Mouse (Mus musculus) liver, embryonic 14.5 days (tissue): ENCODE results near the gene Pacsin2. TPM values are rescaled to one million over a fixed set of nuclear protein-coding genes. Genes with fewer than 3 reads are reported as not detected.

Experiments
- ATAC-seq: fragments of 200-750 bp; cut with Nextera tagmentation; 2 replicates; pipeline ENCODE4 v1.8.0; 2017; ENCODE audit warnings: moderate number of reproducible peaks, mild to moderate bottlenecking, moderate library complexity; ENCODE audit not compliant: insufficient read depth
- DNase-seq, 3 experiments: peaks; one replicate each; pipeline ENCODE4 v3.0.0-alpha.2; 2012 to 2013; ENCODE audit warnings: low read depth in 3 of 3, low spot score in 3 of 3
- H3K27ac ChIP-seq: fragments of 300-500 bp; sonication (generic); 2 replicates; pipeline ENCODE4 v1.5.1; 2014; ENCODE audit warnings: moderate library complexity, mild to moderate bottlenecking, control low read depth, inconsistent platforms
- H3K27me3 ChIP-seq: fragments of 300-500 bp; sonication (generic); 2 replicates; pipeline ENCODE4 v1.6.1; 2014; ENCODE audit warnings: mild to moderate bottlenecking, low read length, moderate library complexity; ENCODE audit not compliant: control insufficient read depth, insufficient read depth
- H3K36me3 ChIP-seq: fragments of 300-500 bp; sonication (generic); replicated peaks from 2 replicates; pipeline ENCODE4 v1.6.1; 2014; ENCODE audit warnings: low read depth; ENCODE audit not compliant: control insufficient read depth, insufficient read depth
- H3K4me1 ChIP-seq, 2 experiments: fragments of 200-500 bp in 1 of 2; fragments of 300-500 bp in 1 of 2; sonication (generic) in 1 of 2; replicated peaks; 2 replicates each; pipeline ENCODE4 v1.6.1; 2012 to 2014; ENCODE audit warnings: antibody characterized with exemption in 1 of 2, inconsistent platforms in 1 of 2, low read length in 1 of 2; ENCODE audit not compliant: control insufficient read depth in 2 of 2, insufficient read depth in 2 of 2
- H3K4me2 ChIP-seq: fragments of 300-500 bp; sonication (generic); 2 replicates; pipeline ENCODE4 v1.6.1; 2014; ENCODE audit warnings: low read depth, mild to moderate bottlenecking, control low read depth, moderate library complexity
- H3K4me3 ChIP-seq, 2 experiments: fragments of 200-500 bp in 1 of 2; fragments of 300-500 bp in 1 of 2; sonication (generic) in 1 of 2; 2 replicates each; pipeline ENCODE4 v1.5.1; 2012 to 2014; ENCODE audit warnings: low read depth in 2 of 2, low read length in 2 of 2, mild to moderate bottlenecking in 2 of 2, control low read depth in 1 of 2, inconsistent platforms in 1 of 2, moderate library complexity in 1 of 2; ENCODE audit not compliant: insufficient read depth in 1 of 2
- H3K9ac ChIP-seq: fragments of 300-500 bp; sonication (generic); replicated peaks from 2 replicates; pipeline ENCODE4 v1.6.1; 2014; ENCODE audit warnings: mild to moderate bottlenecking, control low read depth, moderate library complexity
- H3K9me3 ChIP-seq: fragments of 300-500 bp; sonication (generic); 2 replicates; pipeline ENCODE4 v1.6.1; 2016; ENCODE audit warnings: low read length, mixed read lengths; ENCODE audit not compliant: control insufficient read depth
- CTCF ChIP-seq: IDR thresholded peaks from 2 replicates; pipeline ENCODE4 v1.5.1; 2016; ENCODE audit warnings: antibody characterized with exemption, low read depth, control low read depth
- EP300 ChIP-seq: IDR thresholded peaks from 2 replicates; pipeline ENCODE4 v1.6.1; 2016; ENCODE audit warnings: antibody characterized with exemption, low read depth
- WGBS: fragments of 180-500 bp; shearing (Covaris S2); extraction: QIAGEN DNeasy Blood & Tissue Kit; methylation state at CpG from one replicate; pipeline ENCODE4 v1.1.7; 2014; ENCODE audit not compliant: insufficient replicate concordance; 5-methylcytosine and 5-hydroxymethylcytosine counted together
- polyA plus RNA-seq, 2 experiments: library from polyadenylated mRNA; depleted of rRNA in 1 of 2; stranded (reverse) in 1 of 2; unstranded in 1 of 2; fragments of >200 nt; fragmentation: Nextera tagmentation in 1 of 2; extraction: Ambion mirVana in 1 of 2; gene quantifications; 2 replicates each; pipeline versions ENCODE4 v1.2.1 to v1.2.3; 2012 to 2014

Gene Pacsin2
- polyA plus RNA-seq, 2 experiments: 32.8 to 39.7 TPM

- Histone ChIP-seq H3K27me3 (no peaks in the 10 kb centered on the region), H3K36me3 (no peaks in the 10 kb centered on the region), H3K4me1 (peaks cover 15 to 16% of the 10 kb centered on the region in 2 experiments), H3K27ac (no peak overlapping the region), H3K9ac (no peak overlapping the region), H3K4me3 (no peak overlapping the region), H3K4me2 (no peak overlapping the region), H3K9me3 (no peaks in the 10 kb centered on the region)
- 66% methylated on average over 7 of the region's 7 CpGs for WGBS
- DNase-seq (no peak), ATAC-seq (no peak)
- no peak for TF ChIP-seq EP300
- TF ChIP-seq CTCF: no peak
These were observed 7.1 kb upstream of the Pacsin2 start for GRCm38 (mm10) chr15:83471476-83471875.

GRCm38 (mm10) chr15:83470443-83470842 lies 6.0 kb upstream of the Pacsin2 start:
- Histone ChIP-seq H3K4me3 (no peak overlapping the region), H3K27ac (no peak overlapping the region), H3K9me3 (no peaks in the 10 kb centered on the region), H3K9ac (no peak overlapping the region), H3K4me1 (peaks cover 15 to 18% of the 10 kb centered on the region in 2 experiments), H3K4me2 (no peak overlapping the region), H3K27me3 (no peaks in the 10 kb centered on the region), H3K36me3 (no peaks in the 10 kb centered on the region)
- DNase-seq: no peak
- no peak for ATAC-seq
- WGBS: 61% methylated on average over 8 of the region's 8 CpGs
- TF ChIP-seq CTCF: no peak
- TF ChIP-seq EP300: no peak

- TF ChIP-seq EP300 (no peak), CTCF (no peak)
- Histone ChIP-seq H3K36me3 (no peaks in the 10 kb centered on the region), H3K4me2 (no peak overlapping the region), H3K9me3 (no peaks in the 10 kb centered on the region), H3K4me3 (no peak overlapping the region), H3K4me1 (peaks cover 16 to 19% of the 10 kb centered on the region in 2 experiments), H3K27ac (no peak overlapping the region), H3K9ac (no peak overlapping the region), H3K27me3 (no peaks in the 10 kb centered on the region)
- 60% methylated on average over 6 of the region's 6 CpGs for WGBS
- ATAC-seq (no peak), DNase-seq (no peak)
These were observed 4.9 kb upstream of the Pacsin2 start for GRCm38 (mm10) chr15:83469279-83469821.

GRCm38 (mm10) chr15:83467232-83467966 lies 3.0 kb upstream of the Pacsin2 start:
- no peak overlapping the region for H3K4me3 ChIP-seq
- H3K9ac ChIP-seq: no peak overlapping the region
- TF ChIP-seq CTCF (no peak), EP300 (no peak)
- no peaks in the 10 kb centered on the region for H3K36me3 ChIP-seq
- H3K4me2 ChIP-seq: no peak overlapping the region
- DNase-seq (no peak), ATAC-seq (no peak)
- H3K4me1 ChIP-seq: peaks cover 9 to 20% of the 10 kb centered on the region in 2 experiments
- no peaks in the 10 kb centered on the region for H3K9me3 ChIP-seq
- H3K27ac ChIP-seq: no peak overlapping the region
- H3K27me3 ChIP-seq: no peaks in the 10 kb centered on the region
- WGBS: 65% methylated on average over 9 of the region's 9 CpGs

DNA sequence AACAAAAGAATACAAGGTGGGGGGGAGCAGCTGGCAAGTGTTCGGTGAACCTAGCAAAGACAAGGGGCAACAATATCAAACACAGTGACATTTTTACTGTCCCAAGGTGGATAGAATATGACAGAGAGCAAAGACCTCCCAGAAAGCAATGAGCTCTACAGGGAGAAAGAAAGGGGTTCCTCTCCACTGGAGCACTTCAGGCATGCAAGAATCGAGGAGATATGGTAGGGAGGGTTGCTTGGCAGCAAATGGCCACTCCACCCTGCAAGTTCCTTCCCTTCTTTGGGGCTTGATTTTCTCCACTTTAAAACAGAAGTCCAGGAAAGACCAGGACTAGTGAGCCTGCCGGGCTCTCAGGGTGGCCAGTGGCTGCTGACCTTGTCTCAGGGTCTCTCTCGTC lies 1.9 kb upstream of the Pacsin2 start:
- no peak overlapping the region for H3K9ac ChIP-seq
- no peak for DNase-seq
- H3K27ac ChIP-seq: no peak overlapping the region

More for the DNA sequence above, 1.9 kb upstream of the Pacsin2 start:
- no peaks in the 10 kb centered on the region for H3K36me3 ChIP-seq
- H3K4me1 ChIP-seq: peaks cover 9 to 21% of the 10 kb centered on the region in 2 experiments
- H3K4me3 ChIP-seq: no peak overlapping the region
- WGBS: 65% methylated on average over 4 of the region's 4 CpGs
- no peaks in the 10 kb centered on the region for H3K9me3 ChIP-seq
- no peaks in the 10 kb centered on the region for H3K27me3 ChIP-seq
- no peak overlapping the region for H3K4me2 ChIP-seq
- no peak for ATAC-seq
- TF ChIP-seq CTCF (no peak), EP300 (no peak)
